Mouse (Mus musculus) ovary, adult 18-20 months (tissue): Measurements from ENCODE around the gene Thap4.
"Not testable (repeated sequence)": the region's sequence is repeated elsewhere in the genome, so short reads cannot be mapped to it uniquely, and the experiment has no call there.

Experiments
- DNase-seq: peaks from one replicate; pipeline ENCODE4 v3.0.0; 2022; ENCODE audit warnings: low spot score, mixed read lengths

The Thap4 gene

GRCm38 (mm10) chr1:93754573-93755290, at the start of gene Thap4:
Gene Thap4 (minus strand): TSS chr1:93754864.
- peak; percentile 93 for DNase-seq

DNA sequence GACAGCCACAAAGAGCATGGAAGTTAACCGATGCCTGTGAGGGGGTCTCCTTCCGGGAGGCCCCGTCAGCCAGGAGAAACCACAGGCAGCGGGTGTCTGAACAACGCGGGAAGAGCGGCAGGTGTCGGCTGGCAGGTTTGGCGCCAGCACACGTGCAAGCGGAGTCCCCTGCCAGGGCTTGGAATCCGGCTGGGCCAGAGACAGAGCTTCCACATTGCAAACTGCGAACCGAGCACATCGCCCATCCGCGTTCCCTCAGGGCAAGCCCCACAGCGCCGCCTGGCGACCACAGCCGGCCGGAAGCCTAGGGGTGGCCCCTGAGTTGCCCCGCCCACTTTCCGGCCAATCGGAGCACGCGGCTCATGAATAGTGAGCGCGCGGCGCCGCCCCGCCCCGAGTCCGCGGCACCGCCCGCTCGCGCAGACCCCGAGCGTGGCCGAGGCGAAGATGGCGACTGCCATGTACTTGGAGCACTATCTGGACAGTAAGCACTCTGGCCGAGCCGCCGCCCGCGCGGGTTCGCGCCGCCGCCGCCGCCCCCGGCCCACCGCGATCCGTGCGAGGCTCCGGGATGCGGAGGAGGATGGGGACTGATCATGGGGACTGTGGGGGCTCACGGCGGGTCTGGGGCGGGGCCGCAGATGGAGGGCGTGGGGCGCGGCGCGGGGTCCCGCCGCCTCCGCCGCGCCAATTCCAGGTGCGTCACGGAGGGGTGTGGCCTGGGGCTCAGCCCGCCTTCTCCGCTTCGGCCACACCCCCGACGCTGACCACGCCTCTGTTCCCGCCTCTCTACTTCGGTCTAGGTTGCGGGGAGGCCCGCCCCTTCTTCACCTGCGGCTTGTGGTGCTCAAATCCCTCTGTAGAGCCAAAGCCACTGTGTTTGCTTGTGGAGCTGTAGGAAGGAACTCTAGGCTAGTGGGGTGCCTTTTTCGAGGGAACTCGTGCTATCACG, 49.2 kb upstream of the Thap4 start, which contains the start of gene Ing5:
Gene Ing5, plus strand, starts transcription at position 410 of the 952 bp plus-strand sequence.
- DNase-seq, result peak; percentile 97

DNA sequence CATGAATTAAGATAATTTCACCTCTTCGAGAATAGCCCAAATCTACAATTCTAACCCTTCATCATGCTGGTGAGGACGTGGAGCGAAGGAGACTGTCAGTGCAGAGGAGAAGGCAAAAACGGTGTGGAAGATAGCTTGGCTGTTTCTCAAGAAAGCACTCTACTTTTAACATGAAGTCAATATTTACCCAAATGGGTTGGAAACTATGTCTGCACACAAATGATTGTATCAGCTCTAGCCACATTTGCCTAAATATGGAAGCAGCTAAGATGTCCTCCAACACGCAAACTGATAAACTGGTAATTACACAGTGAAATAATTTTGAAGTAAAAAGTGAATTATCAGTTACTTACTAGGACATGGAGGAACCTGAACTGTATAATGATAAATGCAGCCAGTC, 48.1 kb upstream of the Thap4 start:
- no peak for DNase-seq

GRCm38 (mm10) chr1:93801741-93802238, 47.1 kb upstream of the Thap4 start, which contains the start of gene Dtymk:
Gene Dtymk (minus strand): TSS chr1:93801934.
- DNase-seq, result peak; percentile 91

GRCm38 (mm10) chr1:93800670-93801503, 46.2 kb upstream of the Thap4 start:
- no peak for DNase-seq

GRCm38 (mm10) chr1:93795886-93796285, 41.2 kb upstream of the Thap4 start:
- DNase-seq, result peak; percentile 61

DNA sequence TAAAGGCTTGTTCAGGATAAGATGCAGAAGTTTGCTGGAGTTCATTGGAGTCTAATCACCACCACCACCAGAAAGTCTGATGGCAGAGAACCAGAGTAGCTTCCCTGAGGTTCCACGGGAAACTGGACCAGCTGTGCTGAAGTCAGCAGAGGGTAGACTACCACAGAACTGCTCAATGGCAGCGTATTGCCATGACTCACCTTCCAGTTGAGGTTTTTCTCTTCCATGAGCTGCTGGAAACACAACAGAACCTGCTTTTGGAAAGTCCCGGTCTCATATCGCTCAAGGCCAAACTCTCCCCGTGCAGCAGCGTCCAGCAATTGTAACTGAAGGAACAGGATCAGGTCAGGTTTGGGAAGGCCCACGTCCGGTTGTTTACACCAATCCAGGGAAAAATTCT, 39.9 kb upstream of the Thap4 start:
- DNase-seq, result peak; percentile 47

DNA sequence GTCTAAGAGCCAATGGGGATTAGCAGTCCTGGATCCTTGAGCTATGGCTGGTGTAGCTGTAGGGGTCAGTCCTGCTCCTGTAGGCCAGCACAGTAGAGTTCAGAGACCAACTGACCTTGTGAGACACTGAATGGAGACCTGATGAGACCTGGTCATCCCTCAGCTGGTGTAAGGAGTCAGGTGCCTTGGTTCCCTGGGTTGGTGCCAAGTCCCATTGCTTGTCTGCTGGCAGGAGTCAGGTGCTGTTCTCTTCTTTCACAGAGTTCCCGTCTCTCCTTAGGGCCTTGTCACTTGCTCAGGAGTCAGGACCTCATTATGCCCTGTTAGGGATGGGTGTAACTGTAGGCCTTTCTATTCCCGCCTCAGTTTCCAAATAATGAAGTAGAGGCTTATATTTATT, 32.2 kb upstream of the Thap4 start:
- no peak for DNase-seq

- no peak for DNase-seq
These were observed 22.0 kb upstream of the Thap4 start for GRCm38 (mm10) chr1:93776686-93777085.

- no peak for DNase-seq
These were observed 15.2 kb upstream of the Thap4 start for GRCm38 (mm10) chr1:93769901-93770300.

GRCm38 (mm10) chr1:93767600-93767999, 12.9 kb upstream of the Thap4 start:
- no peak for DNase-seq

DNA sequence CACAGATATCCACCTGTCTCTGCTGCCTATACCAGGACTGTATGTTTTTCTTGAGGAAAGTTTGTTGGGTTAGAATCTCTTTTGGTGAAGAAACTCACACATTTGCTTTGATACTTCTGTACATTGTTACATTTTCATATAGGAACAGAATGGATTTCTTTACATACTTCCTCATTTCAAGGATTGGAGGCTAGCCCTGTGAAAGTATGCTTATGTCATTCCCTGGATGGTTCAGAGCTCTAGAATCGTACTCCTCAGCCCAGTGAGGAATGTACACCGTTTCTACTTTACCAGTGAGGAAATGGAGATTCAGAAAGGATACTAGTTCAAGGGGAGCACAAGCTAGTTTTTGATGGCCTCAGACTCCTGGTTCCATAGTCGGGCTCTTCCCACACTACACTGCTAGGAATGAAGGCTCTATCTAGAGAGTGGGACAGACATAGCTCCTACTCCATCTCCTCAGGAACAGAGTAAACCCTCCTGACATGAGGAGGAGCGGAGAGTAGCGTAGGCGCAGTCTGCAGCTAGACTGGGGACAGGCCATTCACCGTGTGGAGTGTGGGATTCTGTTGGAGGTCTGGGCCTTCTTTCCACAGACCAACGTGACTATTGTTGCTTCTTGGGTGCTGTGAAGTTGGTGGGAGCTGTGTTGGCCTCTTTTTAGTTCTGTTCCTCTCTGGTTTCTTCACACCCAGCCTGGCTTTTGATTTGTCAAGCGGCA, 10.4 kb upstream of the Thap4 start:
- DNase-seq, result no peak

DNA sequence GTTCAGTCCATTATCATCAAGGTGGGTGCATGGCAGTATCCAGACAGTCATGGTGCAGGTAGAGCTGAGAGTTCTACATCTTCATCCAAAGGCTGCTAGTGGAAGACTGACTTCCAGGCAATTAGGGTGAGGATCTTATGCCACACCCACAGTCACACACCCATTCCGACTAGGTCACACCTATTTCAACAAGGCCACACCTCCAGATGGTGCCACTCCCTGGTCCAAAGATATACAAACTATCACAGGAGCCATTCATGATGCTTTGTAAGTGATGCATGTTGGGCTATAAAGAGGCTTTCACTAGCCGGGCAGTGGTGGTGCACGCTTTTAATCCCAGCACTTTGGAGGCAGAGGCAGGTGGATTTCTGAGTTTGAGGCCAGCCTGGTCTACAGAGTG, 8.9 kb upstream of the Thap4 start:
- not testable (repeated sequence) for DNase-seq

GRCm38 (mm10) chr1:93760076-93760475, 5.4 kb upstream of the Thap4 start:
- DNase-seq, result no peak

DNA sequence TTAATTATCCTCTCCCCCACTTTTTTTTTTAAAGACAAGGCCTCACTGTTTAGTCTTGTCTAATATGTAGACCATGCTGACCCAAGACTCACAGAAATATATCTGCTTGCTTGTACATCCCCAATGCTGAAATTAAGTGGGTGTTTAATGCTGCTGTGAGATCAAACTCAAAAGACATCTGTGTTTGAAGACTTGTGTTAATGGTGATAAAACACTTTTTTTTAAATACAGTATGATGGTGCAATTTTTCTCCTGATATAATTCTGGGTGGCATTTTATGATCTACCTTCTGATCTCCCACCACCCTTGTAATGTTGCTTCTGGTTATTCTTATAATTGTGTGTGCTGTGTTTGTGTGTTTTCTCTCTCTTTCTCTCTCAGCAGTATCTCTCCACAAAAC, 1.5 kb upstream of the Thap4 start:
- no peak for DNase-seq

DNA sequence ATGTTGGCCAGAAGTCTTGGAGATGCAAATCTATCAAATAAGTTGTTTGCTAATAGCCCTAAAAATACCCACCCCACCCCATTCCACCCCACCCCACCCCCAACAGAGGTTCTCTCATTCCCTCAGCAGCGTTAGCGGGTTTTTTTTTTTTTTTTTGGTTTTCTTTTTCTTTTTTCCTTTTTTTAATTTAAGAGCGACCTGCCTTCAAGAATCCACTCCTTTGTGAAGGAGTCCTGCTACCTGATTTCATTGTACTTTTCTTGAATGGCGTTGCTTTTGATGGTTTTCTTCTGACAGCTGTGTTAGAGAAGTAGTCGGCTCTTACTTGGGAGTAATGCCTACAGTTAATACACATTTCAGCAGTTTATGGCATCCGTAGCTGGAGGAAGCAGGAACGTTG, 954 bp upstream of the Thap4 start:
- DNase-seq, result no peak

DNA sequence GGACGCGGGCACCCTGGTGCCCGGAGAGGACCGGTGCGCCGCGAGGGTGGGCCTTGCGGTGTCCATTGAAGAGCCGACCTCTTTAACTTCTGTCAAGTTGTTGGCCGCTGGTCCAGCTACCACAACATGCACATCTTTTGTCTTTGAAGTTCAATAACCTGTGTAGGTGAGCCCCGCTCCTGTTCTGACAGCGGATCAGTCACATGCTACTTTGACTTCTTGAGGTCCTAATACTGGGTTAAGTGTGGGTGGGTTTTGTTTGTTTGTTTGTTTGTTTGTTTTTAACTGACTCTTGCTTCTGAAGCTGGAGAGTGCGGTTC, 587 bp upstream of the Thap4 start:
- DNase-seq, result no peak

- no peak for DNase-seq
These were observed 622 bp downstream of the Thap4 start for GRCm38 (mm10) chr1:93753911-93754572.

- DNase-seq, result no peak
These were observed 3.4 kb downstream of the Thap4 start, which contains the start of gene Atg4b for GRCm38 (mm10) chr1:93751290-93751689. Gene Atg4b (plus strand): TSS chr1:93751500.

- DNase-seq, result no peak
These were observed 6.1 kb downstream of the Thap4 start for GRCm38 (mm10) chr1:93748539-93748938.

DNA sequence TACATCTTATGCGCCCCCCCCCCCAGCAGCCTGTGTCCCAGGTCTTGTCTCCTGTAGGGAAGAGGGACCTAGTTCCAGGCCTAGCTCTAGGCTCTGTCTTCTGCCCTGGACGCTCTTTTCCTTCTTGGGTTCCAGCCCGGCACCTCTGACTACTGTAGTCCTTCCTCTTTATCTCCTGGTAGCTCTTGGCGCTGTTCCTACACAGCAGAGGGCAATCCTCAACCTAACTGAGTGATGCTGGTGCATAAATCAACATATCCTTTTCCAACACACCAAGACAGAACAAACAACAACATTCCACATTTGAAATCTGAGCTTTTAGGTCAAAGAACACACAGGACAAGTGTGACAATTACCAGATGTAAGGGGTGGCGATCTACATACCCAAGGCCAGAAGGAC, 8.5 kb downstream of the Thap4 start:
- no peak for DNase-seq
